Mouse (Mus musculus) lung, adult 2 months (tissue): ENCODE measurements around the gene Cwc15.

Experiments
- CTCF ChIP-seq: fragments of 200-500 bp; IDR thresholded peaks from 2 replicates; pipeline ENCODE4 v1.5.1; 2011; ENCODE audit warnings: mild to moderate bottlenecking, low read length, control low read depth; ENCODE audit not compliant: insufficient read depth
- POLR2A ChIP-seq: fragments of 200-500 bp; IDR thresholded peaks from 2 replicates; pipeline ENCODE4 v1.6.1; 2011; ENCODE audit warnings: low read depth, mild to moderate bottlenecking, control low read depth, low read length, borderline replicate concordance; ENCODE audit errors: extremely low read depth

DNA sequence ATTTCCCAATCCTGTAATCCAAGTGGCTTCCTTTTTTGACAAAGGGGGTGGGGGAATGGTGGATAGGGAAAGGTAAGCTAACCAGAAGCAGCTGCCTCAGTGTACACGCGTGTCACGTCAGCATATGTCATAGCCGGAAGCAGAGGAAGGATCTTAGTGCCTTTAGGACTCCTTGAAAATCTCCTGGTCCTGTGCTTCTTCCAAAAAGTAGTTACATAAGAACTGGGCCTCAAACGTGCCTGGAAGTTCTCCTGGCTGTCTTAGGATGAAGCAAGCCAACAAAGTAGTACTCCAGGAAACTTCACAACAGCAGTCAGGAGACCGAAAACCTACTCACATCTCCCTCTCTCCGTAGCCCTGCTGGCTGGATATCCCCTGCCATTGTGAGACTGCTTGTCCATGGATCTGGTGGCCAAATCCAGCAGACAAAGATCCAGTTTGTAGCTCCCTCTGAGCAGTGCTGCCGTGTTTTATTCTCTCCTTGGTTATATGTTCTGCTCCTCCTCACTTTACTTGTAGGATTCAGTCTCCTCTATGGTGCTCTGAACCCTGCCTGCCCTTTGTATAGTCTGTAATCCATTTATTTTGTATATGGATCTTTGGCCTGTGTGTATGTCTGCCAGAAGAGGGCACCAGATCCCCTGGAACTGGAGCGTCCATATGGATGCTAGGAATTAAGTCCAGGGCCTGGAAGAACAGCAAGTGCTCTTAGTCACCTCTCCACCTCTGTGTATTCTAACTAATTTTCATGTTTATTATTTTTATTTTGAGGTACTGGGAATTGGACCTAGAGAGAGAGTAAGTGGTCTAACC is 12.4 kb downstream of the Cwc15 start:
- no peak for TF ChIP-seq POLR2A
- peak; percentile 56 for TF ChIP-seq CTCF
